Mouse (Mus musculus) hindbrain, embryonic 14.5 days (tissue): ENCODE measurements around the gene Cfap73. TPM values are rescaled to one million over a fixed set of nuclear protein-coding genes. Genes with fewer than 3 reads are reported as not detected.
A peak's percentile ranks its signal among the peaks of the same experiment; 100 is the strongest.

Experiments
- ATAC-seq: fragments of 200-750 bp; cut with Nextera tagmentation; 2 replicates; pipeline ENCODE4 v1.8.0; 2017; ENCODE audit warnings: moderate number of reproducible peaks, mild to moderate bottlenecking, moderate TSS enrichment, moderate library complexity; ENCODE audit not compliant: low FRiP score
- DNase-seq: peaks from one replicate; pipeline ENCODE4 v3.0.0-alpha.2; 2015; ENCODE audit warnings: low spot score
- H3K27ac ChIP-seq: fragments of 300-500 bp; sonication (generic); 2 replicates; pipeline ENCODE4 v1.5.1; 2014; ENCODE audit warnings: mild to moderate bottlenecking, moderate library complexity
- H3K27me3 ChIP-seq: fragments of 300-500 bp; sonication (generic); 2 replicates; pipeline ENCODE4 v1.6.1; 2014; ENCODE audit warnings: mild to moderate bottlenecking, low read length, mixed read lengths; ENCODE audit not compliant: control insufficient read depth, insufficient read depth
- H3K36me3 ChIP-seq: fragments of 300-500 bp; sonication (generic); replicated peaks from 2 replicates; pipeline ENCODE4 v1.6.1; 2014; ENCODE audit not compliant: control insufficient read depth, insufficient read depth
- H3K4me1 ChIP-seq: fragments of 300-500 bp; sonication (generic); replicated peaks from 2 replicates; pipeline ENCODE4 v1.6.1; 2014; ENCODE audit warnings: antibody characterized with exemption, low read length, mixed read lengths; ENCODE audit not compliant: control insufficient read depth, insufficient read depth
- H3K4me2 ChIP-seq: fragments of 300-500 bp; sonication (generic); replicated peaks from 2 replicates; pipeline ENCODE4 v1.6.1; 2014; ENCODE audit warnings: mild to moderate bottlenecking, moderate library complexity
- H3K4me3 ChIP-seq: fragments of 300-500 bp; sonication (generic); replicated peaks from 2 replicates; pipeline ENCODE4 v1.5.1; 2014; ENCODE audit warnings: mild to moderate bottlenecking, low read length
- H3K9ac ChIP-seq: fragments of 300-500 bp; sonication (generic); 2 replicates; pipeline ENCODE4 v1.6.1; 2014
- H3K9me3 ChIP-seq: fragments of 300-500 bp; sonication (generic); 2 replicates; pipeline ENCODE4 v1.6.1; 2016; ENCODE audit warnings: low read length; ENCODE audit not compliant: control insufficient read depth
- WGBS: fragments of 180-500 bp; shearing (Covaris S2); extraction: QIAGEN DNeasy Blood & Tissue Kit; methylation state at CpG from one replicate; pipeline ENCODE4 v1.1.7; 2014; 5-methylcytosine and 5-hydroxymethylcytosine counted together
- polyA plus RNA-seq: library from polyadenylated mRNA; unstranded; fragments of >200 nt; fragmentation: Nextera tagmentation; extraction: Ambion mirVana; gene quantifications from 2 replicates; pipeline ENCODE4 v1.2.1, GENCODE M21; 2014

The Cfap73 gene
- polyA plus RNA-seq = 0.53 and 1.1 TPM in 2 replicates

GRCm38 (mm10) chr5:120634131-120634530, at the start of gene Cfap73:
Cfap73 (minus strand) TSS chr5:120634235.
- Histone ChIP-seq H3K36me3 (no peaks in the 10 kb centered on the region), H3K4me1 (no peaks in the 10 kb centered on the region), H3K9me3 (no peaks in the 10 kb centered on the region), H3K27ac (no peak within 1 kb of the TSS), H3K27me3 (peaks cover 9% of the 10 kb centered on the region), H3K9ac (no peak within 1 kb of the TSS), H3K4me3 (no peak within 1 kb of the TSS), H3K4me2 (no peak within 1 kb of the TSS)
- 60% methylated on average over 9 of the region's 9 CpGs for WGBS
- DNase-seq (no peak), ATAC-seq (no peak)

- ATAC-seq (no peak), DNase-seq (no peak)
- Histone ChIP-seq H3K27me3 (peaks cover 29% of the 10 kb centered on the region), H3K4me2 (no peak overlapping the region), H3K36me3 (peaks cover 54% of the 10 kb centered on the region), H3K9me3 (no peaks in the 10 kb centered on the region), H3K4me1 (peaks cover 15% of the 10 kb centered on the region), H3K9ac (no peak overlapping the region), H3K4me3 (no peak overlapping the region), H3K27ac (no peak overlapping the region)
- 11% methylated on average over 24 of the region's 24 CpGs for WGBS
These were observed 49.1 kb upstream of the Cfap73 start for GRCm38 (mm10) chr5:120682982-120683771.

- H3K4me2 ChIP-seq = no peak overlapping the region; the same call in 1 of the 2 replicates
- H3K27me3 ChIP-seq = peaks cover 29% of the 10 kb centered on the region
- peak overlapping the region; percentile 80; the same call in 1 of the 2 replicates for H3K27ac ChIP-seq
- H3K36me3 ChIP-seq = peaks cover 46% of the 10 kb centered on the region
- WGBS = 81% methylated on average over 18 of the region's 18 CpGs
- H3K9me3 ChIP-seq = no peaks in the 10 kb centered on the region
- H3K9ac ChIP-seq = 0 out of 2 replicates have a peak overlapping the region, but pooled peaks have one; percentile 29
- ATAC-seq (no peak), DNase-seq (no peak)
- H3K4me1 ChIP-seq = peaks cover 15% of the 10 kb centered on the region
- H3K4me3 ChIP-seq = no peak overlapping the region
These were observed 46.9 kb upstream of the Cfap73 start for GRCm38 (mm10) chr5:120680918-120681317.

GRCm38 (mm10) chr5:120679676-120680555, 45.9 kb upstream of the Cfap73 start:
- H3K9ac ChIP-seq = peak overlapping the region; percentile 39
- H3K27ac ChIP-seq = peak overlapping the region; percentile 86
- under 1% methylated on average over 24 of the region's 24 CpGs for WGBS
- peaks cover 15% of the 10 kb centered on the region for H3K4me1 ChIP-seq
- H3K4me2 ChIP-seq = peak overlapping the region; percentile 45
- H3K4me3 ChIP-seq = peak overlapping the region; percentile 23
- peaks cover 38% of the 10 kb centered on the region for H3K36me3 ChIP-seq
- peak; percentile 94 for DNase-seq
- H3K27me3 ChIP-seq = peaks cover 23% of the 10 kb centered on the region
- H3K9me3 ChIP-seq = no peaks in the 10 kb centered on the region
- peak; percentile 86 for ATAC-seq

GRCm38 (mm10) chr5:120677516-120677915, 43.5 kb upstream of the Cfap73 start:
- Histone ChIP-seq H3K9ac (no peak overlapping the region), H3K27ac (no peak overlapping the region), H3K4me3 (no peak overlapping the region), H3K4me1 (peaks cover 15% of the 10 kb centered on the region), H3K36me3 (peaks cover 20% of the 10 kb centered on the region), H3K4me2 (no peak overlapping the region), H3K27me3 (peaks cover 5% of the 10 kb centered on the region; the same call in 1 of the 2 replicates), H3K9me3 (no peaks in the 10 kb centered on the region)
- DNase-seq (no peak), ATAC-seq (no peak)
- 26% methylated on average over 2 of the region's 2 CpGs for WGBS

GRCm38 (mm10) chr5:120674229-120675145, 40.5 kb upstream of the Cfap73 start:
- Histone ChIP-seq H3K4me1 (peaks cover 3% of the 10 kb centered on the region; the same call in 1 of the 2 replicates), H3K4me2 (peak overlapping the region; percentile 13; the same call in 1 of the 2 replicates), H3K27me3 (no peaks in the 10 kb centered on the region), H3K4me3 (no peak overlapping the region), H3K9ac (no peak overlapping the region), H3K27ac (no peak overlapping the region), H3K9me3 (no peaks in the 10 kb centered on the region), H3K36me3 (no peaks in the 10 kb centered on the region)
- ATAC-seq (0 out of 2 replicates have a peak, but pooled peaks have one; percentile 19), DNase-seq (peak; percentile 42)
- 26% methylated on average over 21 of the region's 21 CpGs for WGBS

GRCm38 (mm10) chr5:120673626-120674025, 39.6 kb upstream of the Cfap73 start:
- ATAC-seq = no peak
- H3K27me3 ChIP-seq = no peaks in the 10 kb centered on the region
- H3K36me3 ChIP-seq = no peaks in the 10 kb centered on the region
- no peak overlapping the region for H3K27ac ChIP-seq
- no peak overlapping the region for H3K4me3 ChIP-seq
- WGBS = 14% methylated on average over 12 of the region's 12 CpGs
- H3K9me3 ChIP-seq = no peaks in the 10 kb centered on the region
- no peaks in the 10 kb centered on the region for H3K4me1 ChIP-seq
- H3K9ac ChIP-seq = no peak overlapping the region
- DNase-seq = peak; percentile 83
- H3K4me2 ChIP-seq = no peak overlapping the region

- Histone ChIP-seq H3K27me3 (no peaks in the 10 kb centered on the region), H3K27ac (no peak overlapping the region), H3K4me1 (no peaks in the 10 kb centered on the region), H3K9ac (no peak overlapping the region), H3K36me3 (no peaks in the 10 kb centered on the region), H3K4me2 (no peak overlapping the region), H3K4me3 (no peak overlapping the region), H3K9me3 (no peaks in the 10 kb centered on the region)
- WGBS = 83% methylated on average over 3 of the region's 3 CpGs
- no peak for ATAC-seq
- no peak for DNase-seq
These were observed 37.8 kb upstream of the Cfap73 start for GRCm38 (mm10) chr5:120671865-120672264.
